Mouse (Mus musculus): Measurements from ENCODE around the gene Adgrl3.

DNA sequence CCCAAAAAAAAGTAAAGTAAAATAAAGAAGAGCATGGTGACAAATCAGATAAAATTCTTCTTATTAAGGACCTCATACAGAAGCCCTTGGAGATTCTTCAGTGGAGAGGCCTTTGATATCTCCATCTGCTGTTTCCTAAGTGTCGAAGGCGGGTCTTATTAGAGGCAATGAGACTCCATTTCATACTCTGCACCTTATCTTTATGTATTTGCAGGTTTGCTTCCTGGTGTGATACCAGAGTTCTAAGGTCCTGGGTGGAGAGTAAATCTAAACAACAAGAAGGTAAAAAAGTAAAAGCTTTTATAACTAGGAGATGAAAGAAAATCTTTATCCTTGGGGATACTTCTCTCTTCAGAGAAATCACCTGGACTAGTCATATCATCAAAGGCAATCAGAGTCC lies 817.9 kb downstream of the Adgrl3 start:
- no peak for TF ChIP-seq POLR2A (IDR thresholded peaks at IDR 0.05; ENCODE audit: low read depth, low read length)
- TF ChIP-seq CTCF (conservative IDR thresholded peaks at IDR 0.05; ENCODE audit: insufficient read depth, insufficient read length, low read depth, low read length), result no peak
